Mouse (Mus musculus): ENCODE measurements at regions not wholly inside any gene's neighbourhood (a gene's known extent, or its start where the extent isn't known, plus 50 kb on each side); places are given as distances from the start of the nearest gene placed in this dataset.
"Not testable (repeated sequence)": the region's sequence is repeated elsewhere in the genome, so short reads cannot be mapped to it uniquely, and the experiment has no call there.

DNA sequence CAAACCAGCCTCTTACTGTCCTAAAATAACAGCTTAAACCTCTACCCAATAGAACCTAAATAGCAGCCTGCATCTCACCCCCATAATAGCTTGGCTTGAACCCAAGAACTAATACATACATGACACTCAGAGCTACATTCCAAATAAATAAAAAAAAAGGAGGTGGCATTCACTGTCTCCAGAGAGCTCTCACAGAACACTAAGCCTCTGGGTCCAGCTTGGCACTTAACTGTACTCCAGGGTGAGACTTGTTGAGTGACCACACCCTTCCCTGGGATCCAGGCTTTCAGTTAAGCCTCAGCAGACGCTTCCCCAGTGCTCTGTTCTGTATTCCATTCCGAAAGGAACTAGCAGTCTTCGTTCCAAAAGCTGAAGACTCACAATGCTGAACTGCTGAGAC is 186.3 kb upstream of the Tsc22d2 start:
- DNase-seq, result no peak

DNA sequence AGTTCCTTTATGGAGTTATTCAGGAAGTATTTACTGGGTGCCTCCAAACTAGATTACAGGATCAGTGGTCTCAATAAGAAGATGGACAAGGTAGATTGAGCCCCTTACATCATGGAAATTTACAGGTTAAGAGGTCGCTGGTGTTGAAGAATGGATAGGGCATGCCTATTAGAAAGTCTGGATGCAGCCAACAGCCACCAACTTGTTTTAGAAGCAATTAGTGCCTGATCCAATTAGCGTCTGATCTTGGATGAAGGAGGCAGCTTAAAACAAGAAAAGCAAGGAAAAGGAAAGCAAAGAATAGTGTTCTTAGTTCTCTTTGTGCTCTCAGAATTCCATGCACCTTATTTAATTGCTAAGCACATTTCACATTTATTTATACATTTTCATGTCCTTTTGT is 182.8 kb upstream of the Tsc22d2 start:
- no peak for DNase-seq

DNA sequence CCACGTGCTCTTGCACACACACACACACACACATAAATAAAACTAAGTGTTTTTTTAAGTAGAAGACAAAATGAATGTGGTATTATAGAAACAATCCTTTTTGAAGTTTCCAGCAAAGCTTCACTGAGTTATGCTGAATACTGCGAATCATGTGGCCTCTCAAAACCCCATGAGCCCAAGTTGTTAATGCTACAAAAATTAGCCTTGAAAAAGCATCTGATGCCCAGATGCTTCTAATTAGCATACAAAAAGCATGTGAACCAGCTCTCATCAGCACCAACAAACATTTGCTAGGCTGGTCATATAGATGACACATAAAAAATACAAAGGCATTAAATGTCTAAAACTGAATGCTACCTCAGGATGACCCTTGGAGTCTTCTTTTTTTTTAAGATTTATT is 181.2 kb upstream of the Tsc22d2 start:
- no peak for DNase-seq

DNA sequence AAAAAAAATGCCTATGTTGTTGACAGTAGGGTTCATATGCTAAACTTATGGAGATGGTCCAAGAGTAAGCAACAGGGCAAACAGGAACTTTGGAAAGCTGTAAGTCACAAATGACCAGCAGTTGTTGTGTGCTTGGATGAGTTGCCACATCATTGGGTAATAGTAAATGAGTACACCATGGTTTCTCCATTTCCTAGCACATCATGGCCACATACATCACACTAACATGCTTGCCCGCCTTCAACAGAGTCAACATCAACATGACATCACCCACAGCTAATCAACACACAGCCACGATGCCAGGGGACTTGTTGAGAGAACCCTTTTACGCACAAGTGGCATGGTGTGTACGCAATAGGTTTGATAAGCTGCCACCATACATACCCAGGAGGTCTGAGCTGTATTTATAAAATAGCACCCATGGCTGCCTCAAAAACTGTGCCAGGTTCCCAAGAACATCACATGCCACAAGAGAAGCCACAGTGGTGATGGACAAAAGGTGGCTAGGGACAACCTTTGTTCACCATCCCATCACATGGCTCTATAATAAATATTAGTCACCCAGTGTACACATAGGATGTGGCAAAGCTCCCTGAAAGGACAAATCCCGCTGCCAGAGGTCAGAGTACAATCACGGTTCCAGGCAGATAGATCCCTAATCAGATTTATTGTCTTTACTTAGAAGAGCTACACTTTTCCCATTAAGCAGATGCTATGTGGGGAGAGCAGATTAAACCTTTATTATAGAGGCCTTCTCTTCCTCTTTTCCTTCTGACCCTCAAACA is 179.5 kb upstream of the Tsc22d2 start:
- DNase-seq, result no peak

DNA sequence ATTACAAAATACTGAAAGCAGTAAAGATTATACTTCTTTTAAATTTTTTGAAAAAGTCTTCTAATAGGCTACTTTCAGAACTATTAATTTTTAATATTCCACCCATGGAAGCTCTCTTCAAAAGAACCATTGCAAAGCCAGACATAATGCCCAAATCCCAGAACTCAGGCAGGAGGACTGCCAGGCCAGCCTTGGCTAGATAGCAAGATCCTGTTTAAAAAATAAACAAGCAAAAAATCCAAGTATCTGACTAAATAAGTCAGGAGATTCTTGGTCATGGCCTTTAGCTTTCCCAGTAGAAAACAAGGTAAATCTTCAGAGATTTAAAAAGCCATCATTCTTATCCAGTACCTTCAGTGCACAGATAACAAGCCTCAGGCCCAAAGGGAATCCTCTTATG is 176.4 kb upstream of the Tsc22d2 start:
- DNase-seq, result no peak

DNA sequence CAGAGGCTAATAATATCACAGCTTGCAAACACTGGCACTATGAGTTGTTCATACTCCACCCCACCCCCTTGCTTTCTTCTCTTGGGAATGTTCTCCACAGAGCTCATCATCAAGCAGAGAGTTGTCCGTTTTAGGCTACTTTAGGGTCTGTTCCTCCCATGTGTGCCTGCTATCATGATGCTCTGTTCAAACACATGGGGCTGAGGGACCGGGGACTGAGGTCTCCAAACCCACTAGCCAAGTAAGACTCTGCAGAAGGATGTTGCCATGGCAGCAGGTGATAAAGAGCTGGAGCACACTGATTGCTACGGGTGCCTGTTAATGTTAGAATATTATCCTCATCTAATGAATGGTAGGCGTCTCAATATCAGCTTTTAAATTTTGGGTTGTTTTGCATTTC is 173.7 kb upstream of the Tsc22d2 start:
- DNase-seq, result no peak

DNA sequence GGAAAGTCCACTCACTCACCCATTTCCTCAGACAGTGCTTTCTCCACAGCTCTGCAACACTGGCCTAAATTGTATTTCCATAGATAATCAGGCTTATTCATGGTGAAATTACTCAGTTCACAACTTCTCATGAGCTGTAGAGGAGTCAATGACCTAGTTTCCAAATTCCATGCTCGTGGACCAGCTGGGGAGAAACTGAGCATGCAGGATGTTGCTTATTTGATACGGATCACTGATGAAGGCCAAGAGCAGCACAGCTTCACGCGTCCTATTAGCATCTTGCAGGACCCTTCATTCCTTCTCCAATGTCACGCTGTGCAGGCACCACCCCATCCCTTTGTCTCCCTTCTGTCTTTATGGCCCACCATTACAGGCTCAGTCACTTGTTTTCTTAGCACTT is 169.2 kb upstream of the Tsc22d2 start:
- peak; percentile 29 for DNase-seq

DNA sequence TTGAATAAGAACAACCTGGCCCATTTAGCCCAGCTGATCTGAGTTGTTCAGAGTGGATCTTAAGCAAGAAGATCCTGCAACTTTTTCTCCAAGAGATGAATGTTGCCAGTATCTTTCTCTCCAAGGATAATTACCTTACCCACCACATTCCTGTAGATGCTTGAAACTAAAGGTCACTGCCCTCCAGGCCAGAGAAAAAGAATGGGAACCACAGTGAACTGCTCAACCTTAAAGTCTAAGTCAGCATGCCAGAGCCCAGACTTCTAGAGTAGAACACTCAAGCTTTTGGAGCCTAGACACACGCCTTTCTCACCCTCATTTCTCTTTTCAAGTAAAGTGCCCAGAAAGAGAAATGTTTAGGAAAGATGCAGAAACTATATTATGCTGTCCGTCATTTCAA is 166.5 kb upstream of the Tsc22d2 start:
- no peak for DNase-seq

DNA sequence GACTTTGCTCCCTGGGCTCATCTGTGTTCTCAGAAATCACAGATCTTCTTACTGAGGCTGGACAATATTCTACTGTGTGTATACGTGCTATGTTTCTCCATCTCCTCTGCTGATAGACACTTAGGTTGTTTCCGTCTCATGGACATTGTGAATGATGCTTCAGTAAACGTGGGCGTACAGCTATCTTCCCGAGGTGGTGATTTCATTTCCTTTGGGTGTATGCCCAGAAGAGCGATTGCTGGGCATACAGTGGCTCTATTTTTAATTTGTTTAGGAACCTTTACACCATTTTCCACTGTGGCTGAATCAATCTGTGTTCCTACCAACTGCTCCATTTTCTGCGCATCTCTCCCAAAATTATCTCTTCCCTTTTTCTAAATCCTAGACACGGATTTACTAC is 160.6 kb upstream of the Tsc22d2 start:
- DNase-seq, result no peak

DNA sequence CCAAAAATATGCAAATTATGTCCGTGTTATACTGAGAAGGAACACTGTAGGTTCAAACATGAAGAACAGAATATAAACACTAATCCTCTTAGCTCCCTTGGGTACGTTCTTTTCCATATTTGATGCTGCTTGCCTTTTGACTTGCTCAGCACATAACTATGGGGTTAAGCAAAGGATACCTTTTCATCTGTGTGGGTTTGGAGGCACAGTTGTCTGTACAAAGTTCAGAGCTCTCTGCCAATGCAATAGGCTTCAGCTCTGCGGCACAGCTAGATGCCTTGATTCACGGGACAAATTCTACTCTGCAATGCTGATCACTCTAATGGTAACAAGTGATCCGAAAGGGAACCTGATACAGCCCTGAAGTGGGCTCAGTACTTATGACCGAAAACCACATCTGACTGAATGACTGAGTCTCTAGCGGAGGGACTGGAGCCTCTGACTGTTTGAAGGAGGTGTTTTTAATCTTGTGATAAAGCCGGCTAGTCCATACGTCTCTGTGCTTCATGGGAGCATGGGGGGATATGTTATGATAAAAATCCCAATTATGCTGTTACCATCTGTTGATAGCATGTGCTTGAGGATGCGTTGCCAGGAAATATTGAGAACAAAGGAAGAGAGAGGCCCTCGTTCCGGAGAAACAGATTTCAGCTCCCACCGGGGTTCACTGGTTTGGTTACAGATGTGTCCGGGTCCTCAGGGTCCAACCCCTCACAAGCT is 146.7 kb upstream of the Tsc22d2 start:
- no peak for DNase-seq

DNA sequence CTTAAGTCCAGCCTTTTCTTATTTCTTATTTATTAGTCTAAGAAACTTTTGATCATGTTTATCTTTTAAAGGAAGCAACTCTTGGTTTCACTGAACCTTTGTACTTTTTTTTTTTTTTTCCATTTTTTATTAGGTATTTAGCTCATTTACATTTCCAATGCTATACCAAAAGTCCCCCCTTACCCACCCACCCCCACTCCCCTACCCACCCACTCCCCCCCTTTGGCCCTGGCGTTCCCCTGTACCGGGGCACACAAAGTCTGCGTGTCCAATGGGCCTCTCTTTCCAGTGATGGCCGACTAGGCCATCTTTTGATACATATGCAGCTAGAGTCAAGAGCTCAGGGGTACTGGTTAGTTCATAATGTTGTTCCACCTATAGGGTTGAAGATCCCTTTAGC is 143.1 kb upstream of the Tsc22d2 start:
- not testable (repeated sequence) for DNase-seq

DNA sequence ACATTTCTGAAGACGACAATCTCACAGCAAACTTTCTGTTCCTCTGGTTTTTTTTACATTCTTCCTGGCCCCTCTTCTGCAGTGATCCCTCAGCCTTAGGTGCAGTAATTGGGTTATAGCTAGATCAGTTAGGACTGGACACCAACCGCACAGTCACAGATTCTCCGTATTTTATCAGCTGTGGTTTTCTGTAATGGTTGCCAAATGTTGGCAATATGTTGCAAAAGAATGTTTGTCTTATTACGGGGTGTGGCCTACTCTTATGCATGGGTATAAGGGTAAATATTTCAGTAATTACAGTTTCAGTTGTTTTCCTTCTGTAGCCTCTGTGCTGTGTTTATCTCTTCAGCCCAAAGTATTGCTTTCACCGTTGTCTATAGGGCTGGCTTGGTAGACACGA is 133.2 kb upstream of the Tsc22d2 start:
- no peak for DNase-seq

DNA sequence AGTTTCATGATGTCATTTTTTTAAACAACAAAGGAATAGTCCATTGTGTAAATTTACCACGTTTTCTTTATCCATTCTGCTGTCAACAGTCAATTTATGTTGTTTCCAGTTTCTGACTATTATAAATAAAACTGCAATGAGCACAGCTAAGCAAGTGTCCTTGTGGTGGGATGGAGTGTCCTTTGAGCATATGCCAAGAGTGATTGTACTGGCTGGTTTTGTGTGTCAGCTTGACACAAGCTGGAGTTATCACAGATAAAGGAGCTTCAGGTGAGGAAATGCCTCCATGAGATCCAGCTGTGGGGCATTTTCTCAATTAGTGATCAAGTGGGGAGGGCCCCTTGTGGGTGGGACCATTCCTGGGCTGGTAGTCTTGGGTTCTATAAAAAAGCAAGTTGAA is 130.1 kb upstream of the Tsc22d2 start:
- DNase-seq, result not testable (repeated sequence)

DNA sequence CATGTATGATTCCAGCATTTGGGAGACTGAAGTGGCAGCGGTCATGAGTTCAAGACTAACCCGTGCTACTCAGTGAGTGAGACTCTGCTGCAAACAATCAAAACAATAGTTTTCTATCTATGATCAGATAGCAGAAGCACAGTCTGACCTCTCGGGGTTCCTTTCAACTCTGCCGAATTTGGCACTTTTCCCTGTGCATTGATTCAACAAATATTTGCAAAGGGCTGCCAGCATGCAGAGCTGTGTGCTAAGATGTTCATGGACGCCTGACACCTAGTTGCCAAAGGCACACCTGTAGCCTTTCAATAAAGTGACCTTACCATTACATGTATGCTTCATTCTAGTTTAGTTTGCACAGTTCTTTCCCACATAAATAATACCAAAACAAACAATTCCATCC is 118.7 kb upstream of the Tsc22d2 start:
- DNase-seq, result no peak

DNA sequence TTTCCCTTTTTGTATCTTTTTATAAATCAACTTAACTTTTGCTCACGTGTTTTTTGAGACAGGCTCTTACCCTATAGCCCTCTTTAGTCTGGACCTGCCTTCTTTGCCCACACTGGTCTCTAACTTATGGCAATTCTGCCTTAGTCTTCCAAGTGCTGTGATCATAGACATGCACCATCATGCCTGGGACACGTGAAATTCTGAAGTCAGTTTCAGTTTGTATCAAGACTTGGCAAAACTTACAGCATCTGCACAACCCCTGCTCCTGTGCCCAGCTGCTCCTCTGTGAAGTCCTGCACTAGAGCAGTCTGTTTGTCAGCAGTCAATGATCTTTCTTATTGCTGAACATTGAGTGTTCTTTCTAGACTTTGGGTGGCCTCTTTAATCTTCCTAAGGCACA is 114.3 kb upstream of the Tsc22d2 start:
- no peak for DNase-seq

DNA sequence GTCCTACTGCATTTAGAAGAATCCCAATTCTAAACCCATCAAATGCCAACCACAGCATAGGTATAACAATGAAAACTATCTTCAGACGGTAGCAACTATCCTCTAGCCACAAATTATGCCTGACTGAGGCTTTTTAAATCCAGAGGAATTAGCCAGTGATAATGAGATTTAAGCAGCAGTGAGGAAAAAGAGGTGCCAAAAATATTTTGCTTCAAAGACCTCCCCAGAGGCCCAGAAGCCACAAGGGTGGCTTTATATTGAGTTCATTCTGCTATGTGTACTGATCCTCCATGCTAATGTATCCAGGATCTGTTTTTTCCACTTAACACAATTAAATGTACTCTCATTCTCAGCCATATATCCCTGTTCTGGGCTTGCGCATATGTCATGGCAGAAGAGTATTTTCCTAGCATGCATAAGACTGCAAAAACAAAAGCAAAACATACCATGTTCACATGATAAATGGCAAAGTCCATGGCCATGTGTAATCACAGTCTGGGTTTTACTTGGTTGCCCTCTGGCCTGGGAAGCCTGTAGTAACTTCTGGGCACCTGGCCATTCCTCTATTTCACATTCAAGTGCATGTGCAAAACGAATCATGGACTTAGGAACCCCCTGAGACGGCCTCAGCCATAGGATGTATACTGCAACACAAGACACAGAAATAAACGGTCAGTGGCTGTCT is 113.6 kb upstream of the Tsc22d2 start:
- no peak for DNase-seq

DNA sequence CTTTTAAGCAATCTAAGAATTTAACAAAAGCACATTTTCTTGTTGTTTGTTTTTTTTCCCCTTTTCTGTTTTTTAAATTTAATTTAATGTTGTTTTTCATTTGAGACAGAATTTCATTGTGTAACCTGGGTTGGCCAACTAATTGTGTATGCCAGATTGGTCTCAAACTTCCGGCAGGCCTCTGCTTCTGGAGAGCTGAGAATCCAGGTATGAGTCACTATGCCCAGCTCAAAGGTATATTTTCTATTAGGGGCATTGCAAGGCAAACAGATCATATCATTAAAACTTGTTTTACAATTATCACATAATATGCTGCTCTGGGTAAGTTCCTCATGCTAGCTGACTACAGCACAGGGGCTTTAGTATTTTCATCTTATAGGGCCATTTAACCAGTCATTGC is 112.2 kb upstream of the Tsc22d2 start:
- DNase-seq, result no peak

DNA sequence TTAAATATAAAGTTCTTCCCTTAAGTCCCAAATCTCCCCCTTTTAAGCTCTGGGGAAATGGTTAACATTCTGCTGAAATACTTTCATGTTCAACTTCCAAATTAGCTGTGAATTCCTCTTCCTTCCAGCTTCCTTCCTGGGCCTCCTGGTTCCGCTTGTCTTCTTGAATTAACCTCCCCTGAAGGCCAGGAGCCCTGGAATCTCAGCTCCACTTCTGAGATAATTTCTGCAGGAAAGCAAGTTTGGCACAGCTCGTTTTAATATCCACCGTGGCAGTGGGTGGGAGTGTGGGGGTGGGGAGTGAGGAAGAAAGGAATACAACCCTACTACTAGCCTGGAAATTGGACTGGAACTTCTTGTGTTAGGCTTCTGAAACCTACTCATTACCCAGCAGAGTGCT is 110.8 kb upstream of the Tsc22d2 start:
- peak; percentile 18 for DNase-seq

DNA sequence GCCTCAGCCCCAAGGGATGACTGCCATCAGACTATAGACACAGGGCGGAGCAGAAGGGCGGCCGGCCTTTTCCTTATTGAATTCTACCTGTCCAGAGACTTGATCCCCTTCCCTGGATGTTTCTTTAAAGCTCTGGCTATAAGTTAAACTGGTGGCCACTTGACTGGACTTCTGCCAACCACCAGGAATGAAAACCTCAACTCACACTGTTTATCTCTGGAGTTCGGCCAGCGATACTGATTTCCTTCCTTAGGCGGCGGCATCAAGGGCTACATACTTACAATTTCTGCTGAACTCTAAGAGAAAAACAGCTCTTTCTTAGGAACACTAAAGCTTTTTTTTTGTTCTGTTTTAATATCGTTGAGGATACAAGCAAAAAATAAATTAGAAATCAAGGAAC is 104.9 kb upstream of the Tsc22d2 start:
- DNase-seq, result no peak

DNA sequence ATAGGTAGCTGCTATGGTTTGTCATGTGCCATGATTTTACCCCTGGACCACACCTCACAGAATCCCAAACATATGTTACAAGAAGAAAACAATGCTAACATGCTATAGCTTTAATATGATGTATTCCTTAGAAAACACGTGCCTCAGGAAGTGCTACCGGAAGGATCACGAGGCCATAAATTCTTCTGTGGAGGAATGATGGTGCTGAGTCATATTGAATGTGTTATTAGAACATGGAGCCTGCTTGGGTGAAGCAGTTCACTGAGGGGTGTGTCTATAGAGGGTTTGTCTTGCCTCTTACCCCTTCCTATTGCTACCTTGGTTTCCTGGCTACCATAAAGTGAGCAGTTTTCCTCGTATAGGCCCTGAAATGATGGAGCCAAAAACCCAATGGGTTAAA is 104.1 kb upstream of the Tsc22d2 start:
- DNase-seq, result no peak

DNA sequence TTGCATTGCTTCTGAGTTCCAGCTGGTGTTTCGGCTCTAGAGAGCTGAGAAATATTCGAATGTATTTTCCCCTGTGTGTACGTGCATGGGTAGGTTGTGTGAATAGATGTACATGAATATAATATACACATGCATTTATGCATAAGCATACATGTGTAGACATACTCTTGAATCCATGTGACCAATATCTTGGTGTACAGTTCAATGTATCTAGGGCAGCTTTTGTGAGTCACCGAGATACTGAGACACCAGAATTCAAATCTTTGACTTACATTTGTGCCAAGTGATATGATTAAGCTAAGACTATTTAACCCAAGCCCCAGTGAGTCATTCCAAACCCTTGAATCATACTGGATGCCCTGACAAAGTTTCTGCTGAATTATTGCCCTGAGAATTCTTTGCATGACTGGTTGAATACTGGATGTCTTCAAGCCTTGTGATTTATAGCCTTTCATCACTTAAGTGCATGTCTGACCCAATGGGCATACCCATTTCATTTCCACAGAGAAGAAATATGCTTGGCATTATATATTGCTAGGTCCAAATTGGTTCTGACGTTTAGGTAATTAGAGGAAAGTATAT is 103.3 kb upstream of the Tsc22d2 start:
- no peak for DNase-seq

DNA sequence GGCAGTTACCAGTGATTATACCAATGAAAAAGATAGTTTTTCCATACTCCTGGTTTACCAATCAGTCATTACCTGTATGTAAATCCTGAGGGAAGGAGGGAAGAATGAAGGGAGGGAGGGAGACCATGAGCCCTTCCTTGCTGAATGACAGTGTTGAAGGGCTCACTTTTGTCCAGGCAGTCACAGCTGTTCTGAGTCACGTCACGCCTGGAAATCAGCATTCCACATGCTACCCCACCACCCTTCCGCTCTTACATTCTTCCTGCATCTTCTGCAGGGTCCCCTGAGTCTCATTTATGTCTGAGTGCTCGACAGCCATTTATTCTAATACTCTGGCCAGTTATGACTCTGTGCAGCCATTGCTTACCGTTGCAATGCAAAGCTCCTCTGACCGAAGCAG is 101.9 kb upstream of the Tsc22d2 start:
- DNase-seq, result no peak

DNA sequence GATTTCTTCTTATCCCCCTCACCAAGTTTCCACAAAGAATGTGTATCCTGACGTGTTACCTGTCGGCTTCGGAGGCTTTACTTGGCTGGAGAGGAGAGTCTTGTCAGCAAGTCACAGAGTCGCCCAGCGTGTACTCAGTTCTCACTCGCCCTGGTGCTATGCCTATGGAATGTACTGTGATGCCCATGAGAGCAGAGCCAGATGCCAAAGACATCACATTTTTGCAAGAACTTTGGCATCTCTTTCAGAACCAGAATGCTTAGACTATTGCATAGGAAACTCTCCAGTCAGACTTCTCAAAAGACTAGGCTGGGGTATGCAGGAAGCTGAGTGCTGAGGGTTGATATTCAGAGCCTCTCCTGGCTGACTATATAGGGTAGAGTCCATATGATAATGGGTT is 99.3 kb upstream of the Tsc22d2 start:
- DNase-seq, result no peak

DNA sequence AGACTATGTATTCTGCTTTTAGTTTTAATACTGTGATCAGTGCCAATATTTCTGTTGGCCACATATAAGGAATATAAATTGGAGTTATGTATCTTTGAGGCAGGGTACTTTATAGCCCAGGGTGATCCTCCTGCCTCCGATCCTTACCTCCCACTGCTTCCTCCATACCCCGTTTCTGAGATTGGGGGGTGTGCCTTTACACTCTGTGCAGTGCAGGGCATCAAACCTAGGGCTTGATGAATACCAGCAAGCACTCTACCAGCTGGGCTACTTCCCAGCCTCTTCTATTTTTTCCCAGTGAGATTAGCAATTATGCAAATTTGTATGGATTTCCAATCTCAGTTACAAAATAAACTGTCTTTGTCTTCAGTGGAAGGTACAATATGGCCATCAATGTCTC is 97.3 kb upstream of the Tsc22d2 start:
- no peak for DNase-seq

All from embryo, embryonic 11 days (tissue).